Mouse (Mus musculus) forebrain, embryonic 16.5 days (tissue): ENCODE data around the gene Osbpl10. TPM values are rescaled to one million over a fixed set of nuclear protein-coding genes. Genes with fewer than 3 reads are reported as not detected.

Source experiments
- ATAC-seq: fragments of 200-750 bp; cut with Nextera tagmentation; 2 replicates; pipeline ENCODE4 v1.8.0; 2017; ENCODE audit warnings: mild to moderate bottlenecking, moderate library complexity
- H3K27ac ChIP-seq: fragments of 300-500 bp; sonication (generic); 2 replicates; pipeline ENCODE4 v1.5.1; 2014; ENCODE audit warnings: low read length, control low read depth
- H3K27me3 ChIP-seq: fragments of 300-500 bp; sonication (generic); replicated peaks from 2 replicates; pipeline ENCODE4 v1.6.1; 2014; ENCODE audit warnings: low read length; ENCODE audit not compliant: control insufficient read depth, insufficient read depth
- H3K36me3 ChIP-seq: fragments of 300-500 bp; sonication (generic); 2 replicates; pipeline ENCODE4 v1.6.1; 2014; ENCODE audit not compliant: control insufficient read depth, insufficient read depth
- H3K4me1 ChIP-seq: fragments of 300-500 bp; sonication (generic); replicated peaks from 2 replicates; pipeline ENCODE4 v1.6.1; 2014; ENCODE audit warnings: low read length; ENCODE audit not compliant: control insufficient read depth, insufficient read depth
- H3K4me2 ChIP-seq: fragments of 300-500 bp; sonication (generic); 2 replicates; pipeline ENCODE4 v1.6.1; 2014; ENCODE audit warnings: mild to moderate bottlenecking, low read length, control low read depth
- H3K4me3 ChIP-seq: fragments of 300-500 bp; sonication (generic); replicated peaks from 2 replicates; pipeline ENCODE4 v1.5.1; 2014; ENCODE audit warnings: mild to moderate bottlenecking, low read length, control low read depth
- H3K9ac ChIP-seq: fragments of 300-500 bp; sonication (generic); replicated peaks from 2 replicates; pipeline ENCODE4 v1.6.1; 2014; ENCODE audit warnings: low read depth, low read length, control low read depth
- H3K9me3 ChIP-seq: fragments of 300-500 bp; sonication (generic); 2 replicates; pipeline ENCODE4 v1.6.1; 2016; ENCODE audit warnings: low read length; ENCODE audit not compliant: control insufficient read depth
- WGBS: fragments of 180-500 bp; shearing (Covaris S2); extraction: QIAGEN DNeasy Blood & Tissue Kit; methylation state at CpG from one replicate; pipeline ENCODE4 v1.1.7; 2014; 5-methylcytosine and 5-hydroxymethylcytosine counted together
- polyA plus RNA-seq: library from polyadenylated mRNA; unstranded; fragments of >200 nt; fragmentation: Nextera tagmentation; extraction: Ambion mirVana; gene quantifications from 2 replicates; pipeline ENCODE4 v1.2.1, GENCODE M21; 2015

Osbpl10 gene
- polyA plus RNA-seq, 1 experiment from 2014 or later, result 2.8 TPM

DNA sequence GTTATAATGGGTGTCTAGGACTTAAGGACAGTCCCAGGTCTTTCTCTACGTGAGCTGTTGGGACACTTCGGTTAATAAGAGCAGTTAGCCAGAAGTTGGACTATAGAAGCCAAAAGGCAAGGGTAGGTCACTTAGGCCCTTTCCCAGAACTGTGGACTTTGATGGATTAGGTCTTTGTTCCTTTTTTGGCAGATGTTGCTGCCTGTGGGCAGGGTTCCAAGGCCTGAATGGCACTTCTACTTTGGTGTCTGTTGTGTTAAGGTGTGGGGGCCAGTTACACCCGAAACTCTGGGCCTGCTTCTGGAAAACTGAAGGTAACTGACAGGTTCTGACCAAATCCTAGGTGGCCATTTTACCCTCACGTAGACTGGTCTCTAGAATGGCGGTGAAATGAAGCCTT, 141.9 kb downstream of the Osbpl10 start:
- Histone ChIP-seq H3K4me1 (peaks cover 13% of the 10 kb centered on the region), H3K4me2 (no peak overlapping the region), H3K27ac (no peak overlapping the region), H3K9ac (no peak overlapping the region), H3K36me3 (no peaks in the 10 kb centered on the region), H3K9me3 (no peaks in the 10 kb centered on the region), H3K4me3 (no peak overlapping the region), H3K27me3 (no peaks in the 10 kb centered on the region)
- no peak for ATAC-seq
- WGBS, result 46% methylated on average over 5 of the region's 5 CpGs

DNA sequence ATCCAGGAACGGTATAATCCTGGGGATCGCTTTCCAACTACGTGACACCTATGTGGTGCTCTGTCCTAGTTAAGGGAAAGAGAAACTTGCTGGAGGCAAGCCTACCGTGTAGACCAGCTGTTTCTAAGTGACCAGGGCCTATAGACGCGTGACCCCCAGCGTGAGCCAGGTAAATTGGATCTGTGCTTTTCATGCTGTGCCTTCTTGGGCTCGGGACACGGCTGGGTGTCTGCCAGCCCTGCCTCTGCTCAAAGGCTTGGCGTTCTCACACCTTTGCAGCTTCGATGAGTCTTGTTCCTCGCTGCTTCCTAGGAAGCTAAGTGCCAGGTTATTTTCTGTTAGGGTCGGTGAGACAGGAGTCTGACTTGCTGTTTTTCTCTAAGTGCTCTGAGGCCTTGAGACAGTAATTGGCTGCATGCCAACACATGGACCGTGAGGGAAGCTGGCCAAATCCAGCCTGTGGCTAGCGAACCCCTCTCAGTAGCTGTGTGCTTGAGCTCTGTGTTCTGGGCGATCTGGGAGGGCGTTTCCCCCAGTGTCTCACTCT, 142.4 kb downstream of the Osbpl10 start:
- ATAC-seq, result peak; percentile 59; the same call in 1 of the 2 replicates
- H3K4me1 ChIP-seq, result peaks cover 13% of the 10 kb centered on the region
- no peaks in the 10 kb centered on the region for H3K36me3 ChIP-seq
- 40% methylated on average over 17 of the region's 17 CpGs for WGBS
- H3K4me2 ChIP-seq, result peak overlapping the region; percentile 12; the same call in 1 of the 2 replicates
- H3K4me3 ChIP-seq, result no peak overlapping the region
- H3K27me3 ChIP-seq, result no peaks in the 10 kb centered on the region
- H3K27ac ChIP-seq, result no peak overlapping the region
- no peak overlapping the region for H3K9ac ChIP-seq
- no peaks in the 10 kb centered on the region for H3K9me3 ChIP-seq

DNA sequence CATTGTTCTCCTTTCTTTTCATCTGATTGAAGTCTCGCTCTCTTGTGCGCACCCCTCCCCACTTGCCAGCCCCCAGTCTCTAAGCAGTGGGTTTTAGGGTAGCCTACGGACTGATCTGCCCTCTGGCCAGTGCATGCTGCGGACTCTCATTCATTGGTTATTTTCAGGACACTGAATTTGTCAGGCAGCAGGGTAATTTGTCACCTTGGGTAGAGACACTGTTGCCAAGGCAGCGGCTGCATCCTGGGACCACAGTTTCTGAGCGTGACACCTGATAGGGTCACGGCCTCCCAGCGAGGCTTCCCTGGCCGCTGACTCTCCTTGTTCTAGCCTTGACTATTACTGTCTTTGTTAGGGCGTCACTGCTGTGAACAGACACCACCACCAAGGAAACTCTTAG, 149.0 kb downstream of the Osbpl10 start:
- H3K9ac ChIP-seq, result no peak overlapping the region
- H3K9me3 ChIP-seq, result no peaks in the 10 kb centered on the region
- no peaks in the 10 kb centered on the region for H3K27me3 ChIP-seq
- H3K36me3 ChIP-seq, result no peaks in the 10 kb centered on the region
- H3K4me3 ChIP-seq, result no peak overlapping the region
- no peak overlapping the region for H3K4me2 ChIP-seq
- H3K27ac ChIP-seq, result no peak overlapping the region
- 41% methylated on average over 10 of the region's 10 CpGs for WGBS
- no peak for ATAC-seq
- no peaks in the 10 kb centered on the region for H3K4me1 ChIP-seq

DNA sequence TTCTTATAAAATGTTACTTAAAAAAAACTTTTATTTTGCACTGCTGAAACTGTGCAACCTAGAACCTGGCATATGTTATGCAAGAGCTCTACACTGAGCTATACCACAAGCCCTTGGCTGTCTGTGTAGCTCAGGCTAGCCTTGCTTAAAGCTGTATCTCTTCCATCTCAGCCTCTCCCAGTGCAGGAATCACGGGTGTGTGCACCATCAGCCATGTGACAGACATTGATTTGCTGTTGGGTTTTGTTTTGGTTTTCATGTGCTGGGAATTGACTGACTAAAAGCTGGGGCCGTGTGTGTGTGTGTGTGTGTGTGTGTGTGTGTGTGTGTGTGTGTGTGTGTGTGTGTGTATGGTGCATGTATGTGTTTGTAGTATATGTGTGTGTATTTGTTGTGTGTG, 155.6 kb downstream of the Osbpl10 start:
- Histone ChIP-seq H3K4me1 (no peaks in the 10 kb centered on the region), H3K36me3 (no peaks in the 10 kb centered on the region), H3K4me2 (no peak overlapping the region), H3K4me3 (no peak overlapping the region), H3K27me3 (no peaks in the 10 kb centered on the region), H3K9ac (no peak overlapping the region), H3K9me3 (no peaks in the 10 kb centered on the region), H3K27ac (no peak overlapping the region)
- no peak for ATAC-seq
- WGBS, result 68% methylated on average over 2 of the region's 2 CpGs

DNA sequence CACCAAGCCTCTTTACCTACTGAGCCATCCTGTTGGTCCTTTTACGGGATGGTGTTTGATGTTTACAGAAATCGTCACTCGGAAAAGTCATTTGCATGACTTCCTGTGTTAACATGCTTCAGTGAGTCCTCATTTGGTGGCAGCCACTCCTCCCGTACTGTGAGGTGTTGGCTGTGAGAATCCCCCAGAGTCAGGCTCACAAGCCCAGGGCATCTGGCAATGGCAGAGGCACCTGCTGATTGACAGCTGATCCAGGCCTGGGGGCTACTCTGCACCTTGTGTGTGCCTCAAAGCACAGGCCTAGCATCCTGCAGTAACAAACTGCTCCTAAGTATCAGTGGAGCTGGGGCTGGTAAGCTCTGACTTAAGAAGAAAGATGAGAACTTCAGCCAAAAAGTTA, 156.4 kb downstream of the Osbpl10 start:
- H3K9me3 ChIP-seq, result no peaks in the 10 kb centered on the region
- H3K36me3 ChIP-seq, result no peaks in the 10 kb centered on the region
- 32% methylated on average over 4 of the region's 4 CpGs for WGBS
- H3K4me3 ChIP-seq, result no peak overlapping the region
- H3K27ac ChIP-seq, result no peak overlapping the region
- no peaks in the 10 kb centered on the region for H3K27me3 ChIP-seq
- ATAC-seq, result 0 out of 2 replicates have a peak, but pooled peaks have one; percentile 20
- no peaks in the 10 kb centered on the region for H3K4me1 ChIP-seq
- H3K9ac ChIP-seq, result no peak overlapping the region
- no peak overlapping the region for H3K4me2 ChIP-seq

DNA sequence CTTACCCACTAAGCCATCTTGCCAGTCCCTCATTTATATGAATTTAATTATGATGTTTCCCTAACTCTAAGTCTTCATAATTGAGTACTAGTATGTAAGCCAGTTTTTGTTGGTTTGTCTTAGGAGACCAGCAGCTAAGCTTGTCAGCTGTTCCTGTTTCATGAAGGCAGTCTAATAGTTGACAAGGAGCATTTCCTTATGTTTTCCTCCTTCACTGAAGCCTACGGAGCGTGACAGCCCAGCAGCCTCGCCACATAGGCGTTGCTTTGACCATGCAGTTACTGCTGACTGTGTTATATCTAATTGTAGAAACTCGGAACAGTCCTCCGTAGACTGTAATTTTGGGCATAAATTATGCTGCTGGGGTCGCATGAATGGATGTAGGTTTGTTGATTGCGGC, 157.0 kb downstream of the Osbpl10 start:
- Histone ChIP-seq H3K4me2 (no peak overlapping the region), H3K27me3 (no peaks in the 10 kb centered on the region), H3K9me3 (no peaks in the 10 kb centered on the region), H3K27ac (no peak overlapping the region), H3K36me3 (no peaks in the 10 kb centered on the region), H3K9ac (no peak overlapping the region), H3K4me1 (no peaks in the 10 kb centered on the region), H3K4me3 (no peak overlapping the region)
- 81% methylated on average over 8 of the region's 8 CpGs for WGBS
- no peak for ATAC-seq

DNA sequence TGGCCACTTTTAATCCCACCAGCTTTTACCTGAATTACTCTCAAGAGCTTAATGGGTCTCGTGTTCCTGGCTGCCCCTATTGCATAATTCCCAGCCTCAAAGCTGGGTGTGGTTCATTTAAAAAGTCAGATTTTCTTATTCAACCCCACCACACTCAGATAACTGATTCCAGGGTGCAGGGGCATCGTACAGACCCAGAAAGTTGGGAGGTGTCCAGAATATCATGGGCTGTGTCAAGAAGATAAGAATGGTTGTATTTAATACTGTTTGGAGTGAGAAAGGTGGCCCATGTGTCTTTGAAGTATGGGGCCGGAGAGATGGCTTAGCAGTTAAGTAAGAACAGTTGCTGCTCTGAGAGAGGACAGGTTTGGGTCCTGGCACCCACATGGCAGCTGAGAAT, 159.5 kb downstream of the Osbpl10 start:
- Histone ChIP-seq H3K27me3 (no peaks in the 10 kb centered on the region), H3K4me3 (no peak overlapping the region), H3K9me3 (no peaks in the 10 kb centered on the region), H3K27ac (no peak overlapping the region), H3K4me2 (no peak overlapping the region), H3K4me1 (no peaks in the 10 kb centered on the region), H3K36me3 (no peaks in the 10 kb centered on the region), H3K9ac (no peak overlapping the region)
- ATAC-seq, result no peak
- WGBS, result 72% methylated on average over 3 of the region's 3 CpGs

DNA sequence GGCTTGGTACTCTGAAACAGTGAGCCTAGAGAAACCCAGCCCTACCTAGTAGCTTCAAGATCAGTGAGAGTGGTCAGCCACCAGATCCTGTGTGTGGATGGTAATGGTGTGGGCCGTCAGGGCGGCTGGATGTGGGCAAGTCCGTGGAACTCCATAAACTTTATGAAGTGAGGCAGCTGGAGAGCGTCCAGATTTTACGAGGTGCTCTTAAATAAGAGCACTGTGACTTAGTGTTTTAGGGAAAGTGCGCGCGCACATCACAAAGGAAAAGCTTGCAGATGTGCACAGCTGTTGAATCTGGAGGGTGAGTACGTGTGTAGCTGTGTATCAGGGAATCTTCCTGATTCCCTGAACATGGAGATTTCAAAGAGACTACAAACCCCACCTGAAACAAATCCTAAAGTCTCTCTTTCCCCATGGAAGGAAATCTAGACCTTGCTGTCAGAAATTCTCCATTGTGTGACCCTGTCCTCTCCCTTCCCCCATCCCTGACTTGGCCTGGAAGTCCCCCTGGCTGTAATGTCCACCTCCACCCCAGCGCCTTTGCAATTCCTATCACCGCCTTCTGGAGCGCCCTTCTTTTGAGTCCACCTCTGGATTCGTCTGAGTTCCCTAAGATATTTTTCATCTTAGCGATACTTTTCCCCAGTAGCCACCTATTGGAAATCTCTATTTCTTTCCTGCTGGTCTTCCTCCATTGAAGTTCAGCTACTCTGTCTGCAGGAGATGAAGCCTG, 161.4 kb downstream of the Osbpl10 start:
- WGBS, result 86% methylated on average over 14 of the region's 14 CpGs
- Histone ChIP-seq H3K9me3 (no peaks in the 10 kb centered on the region), H3K4me2 (no peak overlapping the region), H3K4me3 (no peak overlapping the region), H3K27ac (no peak overlapping the region), H3K36me3 (no peaks in the 10 kb centered on the region), H3K9ac (no peak overlapping the region), H3K27me3 (no peaks in the 10 kb centered on the region), H3K4me1 (no peaks in the 10 kb centered on the region)
- no peak for ATAC-seq

DNA sequence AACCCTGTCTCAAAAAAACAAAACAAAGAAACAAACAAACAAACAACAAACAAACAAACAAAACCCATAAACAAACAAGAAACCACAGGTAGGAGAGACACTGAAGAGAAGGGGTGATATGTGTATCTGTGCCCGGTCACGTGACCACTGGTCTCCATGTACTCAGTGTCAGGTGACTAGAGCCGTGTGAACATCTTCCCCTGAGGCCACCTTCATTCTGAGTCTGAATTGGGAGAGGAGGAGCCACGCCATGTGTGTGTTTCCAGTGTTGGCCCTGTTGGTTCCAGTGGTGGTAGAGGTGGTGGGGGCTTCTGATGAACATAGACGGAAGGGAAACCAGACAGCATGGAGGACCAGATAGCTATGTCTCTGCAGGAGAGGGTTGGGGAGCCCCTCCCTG, 168.8 kb downstream of the Osbpl10 start:
- Histone ChIP-seq H3K9me3 (peaks cover 3% of the 10 kb centered on the region; the same call in 1 of the 2 replicates), H3K4me2 (no peak overlapping the region), H3K4me3 (no peak overlapping the region), H3K27ac (no peak overlapping the region), H3K36me3 (no peaks in the 10 kb centered on the region), H3K9ac (no peak overlapping the region), H3K27me3 (no peaks in the 10 kb centered on the region), H3K4me1 (no peaks in the 10 kb centered on the region)
- no peak for ATAC-seq
- 90% methylated on average over 5 of the region's 5 CpGs for WGBS
